Comparison of ENCODE assay signal across 11 mouse cellular contexts in genomic region chr1:43966756-43967155, GRCm38 (mm10). TPM values are rescaled to one million over a fixed set of nuclear protein-coding genes. Genes with fewer than 3 reads are reported as not detected.
DNase-seq lines count a peak whose midpoint lies in the region; ATAC-seq and TF ChIP-seq lines count a peak whose summit lies in the region.
"Had no signal": no experiment of that assay in that cellular context is flagged by ENCODE, and none has a peak within 500 bp of the region (broad histone marks: within the 10 kb centered on the region; RNA-seq: fewer than 3 reads in every experiment).

No protein-coding gene starts in this region.

- no peak overlapping the region for H3K9ac ChIP-seq in heart, postnatal 0 days (replicated peaks; ENCODE audit: low read depth, low read length)
- no peak overlapping the region for H3K9ac ChIP-seq in midbrain, embryonic 14.5 days (replicated peaks; ENCODE audit: low read length)
- H3K9ac ChIP-seq in midbrain, embryonic 13.5 days (replicated peaks), result no peak overlapping the region
- H3K9ac ChIP-seq in stomach, postnatal 0 days (ENCODE audit: low read length), result no peak overlapping the region
- H3K9ac ChIP-seq: hindbrain, embryonic 14.5 days; limb, embryonic 13.5 days had no signal

- peaks cover 39% of the 10 kb centered on the region for H3K36me3 ChIP-seq in heart, postnatal 0 days (replicated peaks; ENCODE audit: control insufficient read depth, insufficient read depth, low read length)
- H3K36me3 ChIP-seq in midbrain, embryonic 14.5 days (ENCODE audit: control insufficient read depth, insufficient read depth, low read length), result peaks cover 39% of the 10 kb centered on the region
- peaks cover 35% of the 10 kb centered on the region for H3K36me3 ChIP-seq in midbrain, embryonic 13.5 days
- H3K36me3 ChIP-seq in stomach, postnatal 0 days (ENCODE audit: control insufficient read depth, insufficient read depth, low read length), result peaks cover 5% of the 10 kb centered on the region; the same call in 1 of the 2 replicates

- no peak overlapping the region for H3K4me2 ChIP-seq in heart, postnatal 0 days (ENCODE audit: low read depth, low read length)
- H3K4me2 ChIP-seq in midbrain, embryonic 14.5 days (ENCODE audit: low read length), result no peak overlapping the region
- no peak overlapping the region for H3K4me2 ChIP-seq in midbrain, embryonic 13.5 days (replicated peaks)
- no peak overlapping the region for H3K4me2 ChIP-seq in stomach, postnatal 0 days (replicated peaks; ENCODE audit: low read depth)
- H3K4me2 ChIP-seq: hindbrain, embryonic 14.5 days; limb, embryonic 13.5 days had no signal

- no peak for DNase-seq in heart, postnatal 0 days (ENCODE audit: low spot score)
- no peak for DNase-seq in heart, postnatal 4 days
- peak; percentile 5 for DNase-seq in midbrain, embryonic 14.5 days
- DNase-seq in stomach, postnatal 0 days (ENCODE audit: low spot score), result no peak
- no peak for DNase-seq in MN1 (ENCODE audit: low spot score)
- DNase-seq: heart, adult 18-20 months; right cerebral cortex, postnatal 25 days had no signal

- ATAC-seq in heart, postnatal 0 days (ENCODE audit: insufficient read depth, low read depth), result no peak
- no peak for ATAC-seq in midbrain, embryonic 14.5 days (ENCODE audit: low FRiP score, low TSS enrichment)
- no peak for ATAC-seq in midbrain, embryonic 13.5 days
- peak; percentile 46 for ATAC-seq in activated CD4-positive, CD25-positive, alpha-beta regulatory T cell, adult 4 months
- no peak for ATAC-seq in stomach, postnatal 0 days (ENCODE audit: low FRiP score, low TSS enrichment)

- 84% methylated on average over 4 of the region's 4 CpGs for WGBS in heart, postnatal 0 days
- 84% methylated on average over 4 of the region's 4 CpGs for WGBS in midbrain, embryonic 14.5 days
- 86% methylated on average over 4 of the region's 4 CpGs for WGBS in midbrain, embryonic 13.5 days
- 82% methylated on average over 4 of the region's 4 CpGs for WGBS in stomach, postnatal 0 days

- no peaks in the 10 kb centered on the region for H3K27me3 ChIP-seq in heart, postnatal 0 days (ENCODE audit: control insufficient read depth, insufficient read depth, low read length)
- no peaks in the 10 kb centered on the region for H3K27me3 ChIP-seq in midbrain, embryonic 14.5 days (ENCODE audit: control insufficient read depth, insufficient read depth, low read length)
- H3K27me3 ChIP-seq in midbrain, embryonic 13.5 days, result no peaks in the 10 kb centered on the region
- no peaks in the 10 kb centered on the region for H3K27me3 ChIP-seq in stomach, postnatal 0 days (ENCODE audit: control insufficient read depth, insufficient read depth, low read length)
- H3K27me3 ChIP-seq: limb, embryonic 13.5 days had no signal

- no peak overlapping the region for H3K27ac ChIP-seq in heart, postnatal 0 days (ENCODE audit: low read depth)
- H3K27ac ChIP-seq in midbrain, embryonic 14.5 days (replicated peaks; ENCODE audit: low read depth, low read length), result no peak overlapping the region
- no peak overlapping the region for H3K27ac ChIP-seq in midbrain, embryonic 13.5 days
- no peak overlapping the region for H3K27ac ChIP-seq in stomach, postnatal 0 days (replicated peaks)
- H3K27ac ChIP-seq: hindbrain, embryonic 14.5 days; limb, embryonic 13.5 days had no signal

- TF ChIP-seq CTCF in heart, postnatal 0 days (IDR thresholded peaks at IDR 0.05; ENCODE audit: low read depth), result peak; percentile 2; the same call in 1 of the 2 replicates
- peak; percentile 56 for TF ChIP-seq CTCF in stomach, postnatal 0 days (IDR thresholded peaks at IDR 0.05; ENCODE audit: low read depth)

- H3K9me3 ChIP-seq in heart, postnatal 0 days (replicated peaks; ENCODE audit: control insufficient read depth, low read length), result no peaks in the 10 kb centered on the region
- no peaks in the 10 kb centered on the region for H3K9me3 ChIP-seq in midbrain, embryonic 14.5 days (ENCODE audit: control insufficient read depth, low read length)
- H3K9me3 ChIP-seq in midbrain, embryonic 13.5 days, result no peaks in the 10 kb centered on the region
- H3K9me3 ChIP-seq in stomach, postnatal 0 days (ENCODE audit: control insufficient read depth, low read length), result no peaks in the 10 kb centered on the region
- H3K9me3 ChIP-seq: limb, embryonic 13.5 days had no signal

- no peaks in the 10 kb centered on the region for H3K4me1 ChIP-seq in heart, postnatal 0 days (ENCODE audit: control insufficient read depth, insufficient read depth)
- H3K4me1 ChIP-seq in midbrain, embryonic 14.5 days (ENCODE audit: control insufficient read depth, insufficient read depth, low read length), result no peaks in the 10 kb centered on the region
- H3K4me1 ChIP-seq in midbrain, embryonic 13.5 days (replicated peaks), result no peaks in the 10 kb centered on the region
- H3K4me1 ChIP-seq in stomach, postnatal 0 days (replicated peaks; ENCODE audit: control insufficient read depth, insufficient read depth), result no peaks in the 10 kb centered on the region
- H3K4me1 ChIP-seq: limb, embryonic 13.5 days had no signal

- TF ChIP-seq EP300 in heart, postnatal 0 days (IDR thresholded peaks at IDR 0.05; ENCODE audit: low read depth), result no peak
- TF ChIP-seq EP300 in stomach, postnatal 0 days (optimal IDR thresholded peaks at IDR 0.05), result no peak

- H3K4me3 ChIP-seq in heart, postnatal 0 days (ENCODE audit: low read depth, low read length), result no peak overlapping the region
- no peak overlapping the region for H3K4me3 ChIP-seq in midbrain, embryonic 14.5 days (replicated peaks; ENCODE audit: low read depth, low read length)
- no peak overlapping the region for H3K4me3 ChIP-seq in midbrain, embryonic 13.5 days (replicated peaks)
- no peak overlapping the region for H3K4me3 ChIP-seq in stomach, postnatal 0 days (ENCODE audit: low read depth, low read length)
- H3K4me3 ChIP-seq: limb, embryonic 13.5 days had no signal

RNA-seq across cellular contexts. Expression of gene Tpp2, which starts 33.3 kb away (rescaled TPM):
- 30.2 and 34.6 TPM in 2 replicates for total RNA-seq in heart, postnatal 0 days (2014; rRNA removed; ENCODE audit: low replicate concordance)
- polyA plus RNA-seq in heart, postnatal 0 days (2015; fragmentation: Nextera tagmentation; extraction: Ambion mirVana), result 28.3 and 30.4 TPM in 2 replicates
- 10 to 100 TPM; 49.4 to 51.6 TPM for total RNA-seq in heart, postnatal 4 days (2021)
- 37.7 and 56.3 TPM in 2 replicates for polyA plus RNA-seq in midbrain, embryonic 14.5 days (2014; fragmentation: Nextera tagmentation; extraction: Ambion mirVana)
- 58.8 and 68.1 TPM in 2 replicates for polyA plus RNA-seq in midbrain, embryonic 13.5 days (2015; fragmentation: Nextera tagmentation; extraction: Ambion mirVana)
- 100 to 1,000 TPM; 111 to 114 TPM for polyA plus RNA-seq in activated CD4-positive, CD25-positive, alpha-beta regulatory T cell, adult 4 months (2017; shearing (Covaris generic))
- polyA plus RNA-seq in stomach, postnatal 0 days (2015; fragmentation: Nextera tagmentation; extraction: Ambion mirVana), result 34.5 and 34.8 TPM in 2 replicates

RNA-seq across cellular contexts. Expression of gene Mettl21c, which starts 53.1 kb away (rescaled TPM):
- not detected in 2 replicates for total RNA-seq in heart, postnatal 0 days (2014; rRNA removed; ENCODE audit: low replicate concordance)
- 0.29 and 0.40 TPM in 2 replicates for polyA plus RNA-seq in heart, postnatal 0 days (2015; fragmentation: Nextera tagmentation; extraction: Ambion mirVana)
- not detected for total RNA-seq in heart, postnatal 4 days (2021)
- 1.6 and 2.1 TPM in 2 replicates for polyA plus RNA-seq in midbrain, embryonic 14.5 days (2014; fragmentation: Nextera tagmentation; extraction: Ambion mirVana)
- polyA plus RNA-seq in midbrain, embryonic 13.5 days (2015; fragmentation: Nextera tagmentation; extraction: Ambion mirVana), result 1.3 and 1.4 TPM in 2 replicates
- 1 to 10 TPM in 1 of 2 experiments, under 1 TPM in 1; 0.59 to 2.4 TPM for polyA plus RNA-seq in activated CD4-positive, CD25-positive, alpha-beta regulatory T cell, adult 4 months (2017; shearing (Covaris generic))
- 0.29 and 0.47 TPM in 2 replicates for polyA plus RNA-seq in stomach, postnatal 0 days (2015; fragmentation: Nextera tagmentation; extraction: Ambion mirVana)
- total RNA-seq: heart, adult 18-20 months had no signal
